Mouse (Mus musculus) c-Kit-positive CD71-positive TER-119-positive erythroid progenitor cells, embryonic 14.5 days (primary cell): ENCODE measurements around the gene Lypd6b.

ENCODE experiments used
- DNase-seq: peaks from one replicate; pipeline ENCODE4 v3.0.0-alpha.2; 2013; ENCODE audit warnings: low spot score

The Lypd6b gene

GRCm38 (mm10) chr2:49871012-49871411 lies 83.5 kb downstream of the Lypd6b start:
- no peak for DNase-seq

DNA sequence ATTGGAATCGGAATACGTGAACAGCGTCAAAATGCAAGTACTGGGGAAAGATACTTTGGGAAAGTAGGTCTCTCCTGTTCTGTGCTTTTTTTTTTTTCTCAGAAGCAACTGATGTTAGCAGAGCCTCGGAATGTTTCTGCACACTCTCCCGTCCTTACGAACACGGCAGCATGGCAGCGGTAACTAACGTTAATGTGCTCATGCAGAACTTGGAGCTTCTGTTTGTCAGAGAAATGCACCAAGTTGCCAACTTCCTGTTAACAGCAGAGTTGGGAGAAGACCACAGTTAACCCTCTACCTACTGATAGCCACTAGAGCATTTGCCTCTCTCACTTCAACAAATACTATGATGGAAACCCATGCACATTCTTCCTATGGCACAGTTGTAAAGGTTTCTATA lies 93.0 kb downstream of the Lypd6b start:
- no peak for DNase-seq

DNA sequence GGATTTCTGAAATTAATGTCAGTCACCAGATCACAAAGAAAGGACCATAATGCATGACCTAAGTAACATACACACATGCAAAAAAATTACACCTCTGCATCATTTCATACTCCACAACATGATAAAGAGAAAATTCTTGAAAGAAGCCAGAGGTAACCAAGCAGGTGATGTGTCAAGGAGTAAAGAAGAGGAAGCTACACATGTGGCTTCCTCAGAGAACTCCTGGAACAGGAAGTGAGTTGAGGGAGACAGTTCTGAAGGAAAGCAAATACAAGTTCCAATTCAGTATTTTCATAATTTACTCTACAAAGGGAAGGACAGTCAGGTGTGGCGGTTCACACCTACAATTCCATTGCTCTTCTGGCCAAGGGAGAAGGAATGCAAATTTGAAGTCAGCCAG lies 93.5 kb downstream of the Lypd6b start:
- no peak for DNase-seq

GRCm38 (mm10) chr2:49882461-49882860 lies 95.0 kb downstream of the Lypd6b start:
- no peak for DNase-seq

GRCm38 (mm10) chr2:49883990-49884389 lies 96.5 kb downstream of the Lypd6b start:
- DNase-seq: no peak

- no peak for DNase-seq
Observed at GRCm38 (mm10) chr2:49886209-49886608, 98.7 kb downstream of the Lypd6b start.

- DNase-seq: no peak
Observed at GRCm38 (mm10) chr2:49888346-49888745, 100.9 kb downstream of the Lypd6b start.

DNA sequence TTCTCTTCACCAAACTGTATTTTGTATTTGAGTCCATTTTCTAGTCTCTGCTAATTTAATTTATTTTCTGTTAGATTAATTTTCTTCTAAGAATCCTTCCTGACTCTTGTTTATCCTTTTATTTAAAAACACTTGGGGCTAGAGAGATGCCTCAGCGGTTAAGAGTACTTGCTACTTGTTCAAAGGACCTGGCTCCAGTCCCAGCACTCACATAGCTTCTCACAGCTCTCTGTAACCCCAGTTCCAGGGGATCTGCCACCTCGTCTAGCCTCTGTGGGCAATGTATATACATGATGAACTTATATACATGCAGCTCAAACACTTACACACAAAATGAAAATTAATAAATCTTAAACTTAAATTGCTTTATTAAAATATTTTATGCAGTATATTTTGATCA lies 103.2 kb downstream of the Lypd6b start:
- no peak for DNase-seq

DNA sequence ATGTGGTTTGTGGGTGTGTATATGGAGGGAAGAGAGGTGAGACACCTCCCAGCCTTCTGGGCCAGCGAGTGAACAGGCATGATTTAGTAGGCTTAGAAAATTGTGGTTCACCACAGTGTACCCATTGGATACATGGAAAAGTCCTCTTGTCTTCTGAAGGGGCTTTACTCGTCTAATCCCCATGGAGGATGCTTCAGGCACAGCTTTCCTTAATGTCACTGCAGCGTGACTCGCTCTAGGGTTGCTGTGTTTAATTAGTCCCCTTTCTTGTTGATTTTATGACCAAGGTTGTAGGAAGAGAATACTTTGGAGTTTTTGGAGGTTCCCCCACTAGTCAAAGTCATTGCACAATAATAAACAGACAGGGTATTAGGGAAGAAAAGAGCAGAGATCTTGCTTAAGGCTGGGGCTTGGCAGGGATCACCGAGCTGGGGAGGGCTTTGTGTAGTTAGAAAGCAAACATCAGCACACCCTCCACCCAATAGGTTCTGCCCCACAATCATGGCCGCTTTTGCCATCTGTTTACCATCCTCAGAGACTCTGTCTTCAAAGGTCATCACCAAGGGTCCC lies 122.4 kb downstream of the Lypd6b start:
- no peak for DNase-seq

GRCm38 (mm10) chr2:49911296-49912034 lies 124.0 kb downstream of the Lypd6b start:
- no peak for DNase-seq

DNA sequence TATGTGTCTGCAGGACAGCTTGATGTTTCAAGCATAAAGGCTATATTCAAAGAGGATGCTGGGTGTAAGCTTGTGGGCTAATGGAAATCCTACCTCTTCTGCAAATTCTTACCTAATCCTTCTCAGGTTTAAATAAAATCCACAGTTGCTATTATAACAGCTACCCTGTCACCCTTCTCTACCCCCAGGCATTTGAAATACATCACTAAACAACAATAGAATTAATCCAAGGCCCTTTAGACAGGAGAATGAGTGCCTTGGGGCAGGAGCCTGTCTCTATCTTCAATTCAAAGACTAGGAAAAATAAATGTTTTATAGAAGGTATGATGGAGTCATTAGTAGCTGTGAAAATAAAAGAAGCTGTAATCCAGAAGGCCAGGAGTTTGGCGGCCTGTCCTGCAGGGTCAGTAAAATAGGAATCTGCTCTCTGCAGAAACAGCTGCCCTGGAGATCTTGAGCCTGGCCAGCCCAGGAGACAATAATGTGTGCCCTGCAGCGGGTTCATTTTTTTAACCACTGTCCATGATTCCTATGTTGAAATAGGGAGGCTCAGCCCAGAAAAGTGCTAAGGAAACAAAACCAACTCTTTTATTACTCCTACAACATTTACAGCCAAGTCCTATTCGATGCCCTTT lies 124.9 kb downstream of the Lypd6b start:
- DNase-seq: no peak

DNA sequence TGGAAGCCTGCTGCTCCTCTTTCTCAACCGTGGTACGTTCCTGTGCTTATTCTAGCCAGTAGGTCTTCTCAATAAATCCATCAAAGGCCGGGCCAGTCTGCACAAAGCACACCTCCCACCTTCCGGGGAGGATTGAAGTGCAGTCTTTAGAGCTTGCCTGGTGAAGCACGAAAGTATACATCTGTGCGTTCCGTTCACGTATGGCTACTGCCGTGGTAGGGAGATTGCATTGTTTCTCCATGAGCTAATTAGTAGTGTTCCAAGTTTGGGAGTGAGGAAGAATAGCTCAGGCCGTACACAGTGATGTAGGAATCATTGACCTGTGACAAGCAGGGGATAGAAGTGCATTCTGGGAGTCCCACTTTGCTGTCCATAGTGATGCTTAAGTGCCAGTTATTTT lies 130.0 kb downstream of the Lypd6b start:
- DNase-seq: no peak

GRCm38 (mm10) chr2:49918132-49918531 lies 130.6 kb downstream of the Lypd6b start:
- DNase-seq: no peak

GRCm38 (mm10) chr2:49918692-49919091 lies 131.2 kb downstream of the Lypd6b start:
- DNase-seq: no peak

- DNase-seq: no peak
Observed at GRCm38 (mm10) chr2:49921948-49922347, 134.5 kb downstream of the Lypd6b start.

- DNase-seq: no peak
Observed at GRCm38 (mm10) chr2:49922810-49923209, 135.3 kb downstream of the Lypd6b start.

- DNase-seq: no peak
Observed at GRCm38 (mm10) chr2:49926186-49926585, 138.7 kb downstream of the Lypd6b start.

DNA sequence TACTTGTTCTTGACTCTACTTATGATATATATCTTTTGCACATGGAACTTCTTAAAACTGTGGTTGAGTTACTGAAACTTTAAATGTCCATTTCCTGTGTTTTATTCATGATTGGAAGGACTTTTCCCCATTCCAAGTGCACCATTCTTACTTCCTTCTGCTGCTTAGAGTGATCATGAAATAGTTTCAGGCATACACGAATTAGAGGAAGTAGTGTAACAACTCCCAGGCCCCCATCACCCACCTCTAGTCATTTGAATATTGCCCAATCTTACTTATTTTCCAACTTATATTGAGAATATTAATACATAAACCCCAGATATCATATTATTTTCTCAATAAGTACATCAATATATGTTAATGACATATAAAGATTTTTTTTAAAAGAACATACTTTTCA lies 139.9 kb downstream of the Lypd6b start:
- no peak for DNase-seq

- no peak for DNase-seq
Observed at GRCm38 (mm10) chr2:49929931-49930330, 142.4 kb downstream of the Lypd6b start.

GRCm38 (mm10) chr2:49937621-49938020 lies 150.1 kb downstream of the Lypd6b start:
- no peak for DNase-seq

- no peak for DNase-seq
Observed at GRCm38 (mm10) chr2:49938246-49938645, 150.8 kb downstream of the Lypd6b start.

DNA sequence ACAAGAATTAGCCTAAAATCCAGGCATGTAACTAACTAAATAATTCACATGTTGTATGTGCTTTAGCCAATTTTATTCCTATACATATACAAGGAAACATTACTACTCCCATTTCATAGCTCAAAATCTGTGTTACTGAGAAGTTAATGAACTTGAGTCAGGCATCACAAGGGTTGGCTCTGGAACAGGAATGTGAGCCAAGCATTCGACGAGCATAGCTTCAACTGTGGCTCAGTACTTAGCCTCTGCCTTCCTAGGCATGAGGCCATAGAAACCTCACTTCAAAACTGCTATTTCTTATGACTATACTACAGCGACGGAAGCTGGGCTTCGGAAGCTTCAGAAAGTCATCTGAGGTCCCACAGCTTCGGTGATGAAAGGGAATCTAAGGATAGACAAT lies 152.9 kb downstream of the Lypd6b start:
- DNase-seq: no peak

GRCm38 (mm10) chr2:49942100-49942499 lies 154.6 kb downstream of the Lypd6b start:
- DNase-seq: no peak

- no peak for DNase-seq
Observed at GRCm38 (mm10) chr2:49951681-49952080, 164.2 kb downstream of the Lypd6b start.
